Mouse (Mus musculus) hindbrain, embryonic 16.5 days (tissue): ENCODE measurements around the gene Tmem131. TPM values are rescaled to one million over a fixed set of nuclear protein-coding genes. Genes with fewer than 3 reads are reported as not detected.

Experiments
- ATAC-seq: fragments of 200-750 bp; cut with Nextera tagmentation; 2 replicates; pipeline ENCODE4 v1.8.0; 2017; ENCODE audit warnings: moderate TSS enrichment, moderate library complexity
- H3K27ac ChIP-seq: fragments of 300-500 bp; sonication (generic); 2 replicates; pipeline ENCODE4 v1.5.1; 2014; ENCODE audit warnings: low read depth, mild to moderate bottlenecking, control low read depth, low read length, moderate library complexity
- H3K27me3 ChIP-seq: fragments of 300-500 bp; sonication (generic); replicated peaks from 2 replicates; pipeline ENCODE4 v1.6.1; 2014; ENCODE audit warnings: low read length; ENCODE audit not compliant: control insufficient read depth, insufficient read depth
- H3K36me3 ChIP-seq: fragments of 300-500 bp; sonication (generic); 2 replicates; pipeline ENCODE4 v1.6.1; 2014; ENCODE audit warnings: mild to moderate bottlenecking, low read length, moderate library complexity, mixed read lengths; ENCODE audit not compliant: control insufficient read depth, insufficient read depth
- H3K4me1 ChIP-seq: fragments of 300-500 bp; sonication (generic); 2 replicates; pipeline ENCODE4 v1.6.1; 2014; ENCODE audit warnings: low read depth, low read length; ENCODE audit not compliant: control insufficient read depth, insufficient read depth
- H3K4me2 ChIP-seq: fragments of 300-500 bp; sonication (generic); 2 replicates; pipeline ENCODE4 v1.6.1; 2014; ENCODE audit warnings: mild to moderate bottlenecking, low read length, control low read depth, moderate library complexity
- H3K4me3 ChIP-seq: fragments of 300-500 bp; sonication (generic); 2 replicates; pipeline ENCODE4 v1.5.1; 2014; ENCODE audit warnings: mild to moderate bottlenecking, low read length, control low read depth, moderate library complexity
- H3K9ac ChIP-seq: fragments of 300-500 bp; sonication (generic); 2 replicates; pipeline ENCODE4 v1.6.1; 2014; ENCODE audit warnings: low read depth, mild to moderate bottlenecking, control low read depth, low read length, moderate library complexity
- H3K9me3 ChIP-seq: fragments of 300-500 bp; sonication (generic); 2 replicates; pipeline ENCODE4 v1.6.1; 2014; ENCODE audit warnings: mild to moderate bottlenecking, low read length, moderate library complexity; ENCODE audit not compliant: control insufficient read depth
- WGBS: fragments of 180-500 bp; shearing (Covaris S2); extraction: QIAGEN DNeasy Blood & Tissue Kit; methylation state at CpG from one replicate; pipeline ENCODE4 v1.1.7; 2014; 5-methylcytosine and 5-hydroxymethylcytosine counted together
- polyA plus RNA-seq: library from polyadenylated mRNA; unstranded; fragments of >200 nt; fragmentation: Nextera tagmentation; extraction: Ambion mirVana; gene quantifications from 2 replicates; pipeline ENCODE4 v1.2.1, GENCODE M21; 2015

Tmem131 gene
- polyA plus RNA-seq, 1 experiment from 2014 or later, result 10.0 TPM

GRCm38 (mm10) chr1:36923911-36924310 is 19.6 kb downstream of the Tmem131 start:
- H3K9ac ChIP-seq, result no peak overlapping the region
- H3K36me3 ChIP-seq, result no peaks in the 10 kb centered on the region
- no peak overlapping the region for H3K4me3 ChIP-seq
- no peak overlapping the region for H3K4me2 ChIP-seq
- no peak for ATAC-seq
- peaks cover 23% of the 10 kb centered on the region for H3K4me1 ChIP-seq
- no peak overlapping the region for H3K27ac ChIP-seq
- no peaks in the 10 kb centered on the region for H3K27me3 ChIP-seq
- no peaks in the 10 kb centered on the region for H3K9me3 ChIP-seq

DNA sequence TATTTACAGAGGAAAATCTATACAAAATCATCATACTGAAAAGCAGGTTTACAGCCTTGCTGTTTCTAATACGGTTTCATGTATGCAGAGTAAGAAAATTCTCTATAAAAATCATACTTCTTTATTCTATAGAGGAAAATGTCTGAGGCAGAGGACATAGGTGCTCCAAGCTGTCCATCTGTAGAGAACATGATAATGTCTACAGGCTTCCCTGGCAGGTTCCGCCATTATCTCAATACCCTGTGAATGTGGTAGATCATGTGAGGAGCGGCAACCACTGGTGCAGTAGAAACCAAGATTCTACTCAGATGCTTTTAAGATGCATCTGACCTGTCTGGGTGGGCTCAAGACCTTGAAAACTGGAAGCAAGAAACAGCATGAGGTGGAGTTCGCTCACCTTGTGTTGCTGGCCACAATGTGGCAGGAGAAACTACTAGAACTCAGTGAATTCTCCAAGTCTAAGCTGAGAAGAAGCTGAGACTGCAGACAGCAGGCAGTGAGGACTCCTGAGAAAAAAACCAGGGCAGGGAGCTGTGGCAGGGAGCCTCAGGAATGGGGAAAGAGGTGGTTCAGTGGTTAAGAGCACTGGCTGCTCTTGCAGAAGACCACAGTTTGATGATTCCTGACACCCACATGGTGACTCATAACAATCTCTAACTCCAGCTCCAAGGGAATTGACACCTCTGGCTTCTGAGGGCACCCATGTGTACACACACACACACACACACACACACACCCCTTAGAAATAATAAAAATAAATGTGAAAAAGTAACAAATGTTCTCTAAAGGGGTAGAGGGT is 20.6 kb downstream of the Tmem131 start:
- no peak overlapping the region for H3K4me2 ChIP-seq
- H3K4me1 ChIP-seq, result peaks cover 23% of the 10 kb centered on the region
- no peaks in the 10 kb centered on the region for H3K36me3 ChIP-seq
- H3K9me3 ChIP-seq, result no peaks in the 10 kb centered on the region
- H3K4me3 ChIP-seq, result no peak overlapping the region
- no peaks in the 10 kb centered on the region for H3K27me3 ChIP-seq
- no peak for ATAC-seq
- H3K9ac ChIP-seq, result no peak overlapping the region
- 98% methylated on average over 4 of the region's 4 CpGs for WGBS
- no peak overlapping the region for H3K27ac ChIP-seq

- Histone ChIP-seq H3K4me2 (no peak overlapping the region), H3K27ac (no peak overlapping the region), H3K4me3 (no peak overlapping the region), H3K4me1 (peaks cover 23% of the 10 kb centered on the region), H3K9ac (no peak overlapping the region), H3K36me3 (no peaks in the 10 kb centered on the region), H3K9me3 (no peaks in the 10 kb centered on the region), H3K27me3 (no peaks in the 10 kb centered on the region)
- peak; percentile 56; the same call in 1 of the 2 replicates for ATAC-seq
- 45% methylated on average over 15 of the region's 15 CpGs for WGBS
Measured at GRCm38 (mm10) chr1:36921614-36922393, 21.7 kb downstream of the Tmem131 start.

DNA sequence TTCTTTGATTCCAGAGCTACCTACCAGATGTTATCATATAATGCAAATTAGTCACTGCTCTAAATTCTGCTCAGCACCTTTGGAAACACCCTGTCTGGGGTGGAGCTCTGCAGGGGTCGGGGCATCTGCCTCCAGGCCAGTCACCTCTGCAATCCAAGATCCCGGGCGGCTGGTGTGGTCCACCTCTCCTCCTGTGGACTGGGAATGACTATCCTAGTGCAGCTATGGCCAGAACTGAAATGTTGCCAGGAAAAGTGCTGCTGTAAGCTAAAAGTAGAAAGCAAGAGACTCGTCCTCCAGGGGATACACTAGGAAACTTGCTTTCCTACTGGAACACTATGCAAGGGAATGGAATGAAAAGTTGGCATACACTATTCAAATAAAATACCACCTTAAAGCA is 22.7 kb downstream of the Tmem131 start:
- Histone ChIP-seq H3K27ac (no peak overlapping the region), H3K36me3 (no peaks in the 10 kb centered on the region), H3K9me3 (no peaks in the 10 kb centered on the region), H3K27me3 (no peaks in the 10 kb centered on the region), H3K4me3 (no peak overlapping the region), H3K4me1 (peaks cover 23% of the 10 kb centered on the region), H3K4me2 (no peak overlapping the region), H3K9ac (no peak overlapping the region)
- no peak for ATAC-seq
- 63% methylated on average over 4 of the region's 4 CpGs for WGBS

DNA sequence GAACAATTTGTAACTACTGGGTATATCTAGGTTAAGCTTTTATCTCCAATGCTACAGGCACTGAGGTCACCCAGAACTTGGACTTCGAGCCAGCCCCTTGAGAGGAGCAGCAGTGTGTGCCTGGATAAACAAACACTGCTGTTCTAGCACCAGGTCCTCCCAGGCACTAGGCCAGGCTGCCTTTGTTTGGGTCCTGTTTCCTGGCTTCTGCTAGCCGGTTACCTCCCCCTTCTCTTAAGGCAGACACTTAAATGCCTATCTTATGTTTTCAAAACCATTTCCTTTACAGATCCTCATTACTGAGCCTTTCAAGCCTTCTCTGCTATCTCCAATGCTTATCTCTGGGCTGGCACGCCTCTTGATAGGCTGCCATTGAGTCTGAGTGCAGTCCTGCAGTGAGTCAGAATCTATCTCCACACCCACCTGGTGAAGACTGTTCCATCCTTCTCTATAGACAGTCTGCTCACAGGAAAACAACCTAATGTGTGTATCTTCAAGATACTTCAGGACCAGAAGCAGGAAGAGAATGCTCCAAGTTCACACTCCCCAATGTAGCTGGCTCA is 23.2 kb downstream of the Tmem131 start:
- peak; percentile 22; the same call in 1 of the 2 replicates for ATAC-seq
- H3K36me3 ChIP-seq, result no peaks in the 10 kb centered on the region
- no peak overlapping the region for H3K9ac ChIP-seq
- 0 out of 2 replicates have a peak overlapping the region, but pooled peaks have one; percentile 4 for H3K27ac ChIP-seq
- H3K4me3 ChIP-seq, result no peak overlapping the region
- H3K27me3 ChIP-seq, result no peaks in the 10 kb centered on the region
- WGBS, result 56% methylated on average over 3 of the region's 3 CpGs
- H3K4me2 ChIP-seq, result no peak overlapping the region
- H3K4me1 ChIP-seq, result peaks cover 23% of the 10 kb centered on the region
- H3K9me3 ChIP-seq, result no peaks in the 10 kb centered on the region

DNA sequence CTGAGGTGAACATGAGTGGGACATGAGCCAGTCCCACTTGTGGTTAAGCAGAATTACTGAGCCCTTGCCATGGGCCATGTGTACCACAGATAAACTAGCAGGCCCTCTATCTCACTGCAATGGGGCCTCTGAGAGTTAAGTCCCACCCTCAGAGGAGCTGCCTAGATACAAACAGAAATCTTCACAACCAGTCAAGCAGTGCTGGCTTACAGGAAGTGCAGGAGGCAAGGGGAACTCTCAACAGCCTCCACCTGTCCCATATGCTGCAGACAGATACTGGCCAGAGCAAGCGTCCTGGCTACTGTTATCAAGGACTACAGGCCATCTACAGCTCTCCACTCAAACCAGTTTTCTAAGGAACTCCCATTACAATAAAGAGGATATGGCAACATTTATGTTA is 23.7 kb downstream of the Tmem131 start:
- no peak for ATAC-seq

GRCm38 (mm10) chr1:36917423-36917822 is 26.0 kb downstream of the Tmem131 start:
- ATAC-seq, result no peak
- no peak overlapping the region for H3K4me3 ChIP-seq
- no peaks in the 10 kb centered on the region for H3K9me3 ChIP-seq
- no peaks in the 10 kb centered on the region for H3K27me3 ChIP-seq
- 95% methylated on average over 1 of the region's 1 CpGs for WGBS
- no peak overlapping the region for H3K27ac ChIP-seq
- no peaks in the 10 kb centered on the region for H3K36me3 ChIP-seq
- no peak overlapping the region for H3K9ac ChIP-seq
- H3K4me1 ChIP-seq, result peaks cover 23% of the 10 kb centered on the region
- H3K4me2 ChIP-seq, result no peak overlapping the region

More for the DNA sequence above, 23.7 kb downstream of the Tmem131 start:
- no peak overlapping the region for H3K4me2 ChIP-seq
- WGBS, result 82% methylated on average over 1 of the region's 1 CpGs
- H3K27me3 ChIP-seq, result no peaks in the 10 kb centered on the region
- no peak overlapping the region for H3K9ac ChIP-seq
- H3K27ac ChIP-seq, result no peak overlapping the region
- peaks cover 23% of the 10 kb centered on the region for H3K4me1 ChIP-seq
- H3K4me3 ChIP-seq, result no peak overlapping the region
- no peaks in the 10 kb centered on the region for H3K9me3 ChIP-seq
- no peaks in the 10 kb centered on the region for H3K36me3 ChIP-seq

DNA sequence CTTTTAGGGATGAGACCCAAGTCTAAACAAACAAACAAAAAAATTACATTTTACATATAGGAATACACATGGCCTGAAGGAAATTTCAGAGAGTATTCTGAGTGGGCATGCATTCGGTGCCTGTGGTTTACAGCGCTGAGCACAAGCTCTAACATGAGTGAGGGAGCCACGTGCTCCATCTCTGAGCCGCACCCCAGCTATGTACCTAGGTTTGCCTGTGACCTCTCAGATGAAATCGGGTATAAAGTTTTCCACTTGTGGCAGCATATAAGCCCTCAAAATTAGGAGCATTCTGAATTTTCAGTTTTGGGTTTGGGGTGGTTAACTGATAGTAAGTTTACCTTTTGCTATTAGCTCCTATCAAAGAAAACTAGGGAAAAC is 28.3 kb downstream of the Tmem131 start:
- 92% methylated on average over 5 of the region's 5 CpGs for WGBS
- no peak overlapping the region for H3K27ac ChIP-seq
- H3K9me3 ChIP-seq, result no peaks in the 10 kb centered on the region
- H3K9ac ChIP-seq, result no peak overlapping the region
- H3K36me3 ChIP-seq, result no peaks in the 10 kb centered on the region
- H3K4me2 ChIP-seq, result no peak overlapping the region
- H3K27me3 ChIP-seq, result no peaks in the 10 kb centered on the region
- no peak overlapping the region for H3K4me3 ChIP-seq
- peaks cover 6% of the 10 kb centered on the region for H3K4me1 ChIP-seq
- ATAC-seq, result no peak
